11 mouse cellular contexts compared by ENCODE assay signal in the genomic region with DNA sequence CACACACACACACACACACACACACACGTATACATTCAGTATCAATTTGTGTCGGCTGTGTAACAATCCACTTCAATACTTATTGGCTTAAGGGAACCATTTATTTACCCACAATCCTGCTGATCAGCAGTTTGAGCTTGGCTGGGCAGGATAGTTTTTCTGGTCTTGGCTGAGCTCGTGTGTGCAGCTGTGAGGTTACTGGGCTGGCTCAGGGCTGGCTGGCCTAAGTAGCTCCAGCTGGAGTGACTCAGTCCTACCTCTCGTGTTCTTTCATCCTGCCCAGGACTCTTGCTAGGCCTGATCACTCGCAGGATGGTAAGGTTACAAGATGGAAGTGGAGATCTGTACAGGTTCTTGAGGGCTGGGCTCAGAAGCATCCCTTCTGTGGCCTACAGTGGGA.
DNase-seq lines count a peak whose midpoint lies in the region; ATAC-seq and TF ChIP-seq lines count a peak whose summit lies in the region.
"Had no signal": no experiment of that assay in that cellular context is flagged by ENCODE, and none has a peak within 500 bp of the region (broad histone marks: within the 10 kb centered on the region; RNA-seq: fewer than 3 reads in every experiment).

No protein-coding gene starts in this region.

- no peak overlapping the region for H3K4me2 ChIP-seq in heart, postnatal 0 days (ENCODE audit: low read depth, low read length)
- H3K4me2 ChIP-seq: forebrain, embryonic 13.5 days had no signal

- DNase-seq in kidney, postnatal 14 days: peak; percentile 3
- DNase-seq in kidney, adult 11 months: no peak
- peak; percentile 6 for DNase-seq in heart, postnatal 0 days (ENCODE audit: low spot score)
- DNase-seq in lung, postnatal 36 days: peak; percentile 35
- no peak for DNase-seq in urinary bladder, postnatal 25 days (ENCODE audit: low spot score)
- DNase-seq: right cerebral cortex, postnatal 4 days; thymus, postnatal 14 days had no signal

- H3K9ac ChIP-seq in heart, postnatal 0 days (replicated peaks; ENCODE audit: low read depth, low read length): no peak overlapping the region
- H3K9ac ChIP-seq: forebrain, embryonic 13.5 days had no signal

- peak overlapping the region; percentile 15; the same call in 1 of the 2 replicates for H3K27ac ChIP-seq in embryonic fibroblast, embryonic 13.5 days (ENCODE audit: insufficient read depth, low read length)
- H3K27ac ChIP-seq in heart, postnatal 0 days (ENCODE audit: low read depth): no peak overlapping the region
- H3K27ac ChIP-seq: forebrain, embryonic 13.5 days had no signal

- H3K4me1 ChIP-seq in embryonic fibroblast, embryonic 13.5 days (ENCODE audit: control insufficient read depth, insufficient read depth, low read length): no peaks in the 10 kb centered on the region
- H3K4me1 ChIP-seq in heart, postnatal 0 days (ENCODE audit: control insufficient read depth, insufficient read depth): no peaks in the 10 kb centered on the region
- H3K4me1 ChIP-seq: forebrain, embryonic 13.5 days had no signal

- ATAC-seq in heart, postnatal 0 days (ENCODE audit: insufficient read depth, low read depth): no peak
- ATAC-seq in activated CD4-positive, CD25-positive, alpha-beta regulatory T cell, adult 4 months: no peak
- ATAC-seq: midbrain, embryonic 16.5 days had no signal

- TF ChIP-seq EP300 in heart, postnatal 0 days (IDR thresholded peaks at IDR 0.05; ENCODE audit: low read depth): no peak

- no peaks in the 10 kb centered on the region for H3K9me3 ChIP-seq in heart, postnatal 0 days (replicated peaks; ENCODE audit: control insufficient read depth, low read length)
- H3K9me3 ChIP-seq: forebrain, embryonic 13.5 days had no signal

- TF ChIP-seq POLR2A in embryonic fibroblast, embryonic 13.5 days (IDR thresholded peaks at IDR 0.05; ENCODE audit: low read depth, low read length): no peak

- WGBS in heart, postnatal 0 days: 74% methylated on average over 5 of the region's 5 CpGs

- H3K27me3 ChIP-seq in heart, postnatal 0 days (ENCODE audit: control insufficient read depth, insufficient read depth, low read length): no peaks in the 10 kb centered on the region
- H3K27me3 ChIP-seq: forebrain, embryonic 13.5 days had no signal

- no peaks in the 10 kb centered on the region for H3K36me3 ChIP-seq in heart, postnatal 0 days (replicated peaks; ENCODE audit: control insufficient read depth, insufficient read depth, low read length)

- no peak for TF ChIP-seq CTCF in embryonic fibroblast, embryonic 13.5 days (IDR thresholded peaks at IDR 0.05; ENCODE audit: borderline replicate concordance, insufficient read depth, low read length)
- TF ChIP-seq CTCF in heart, postnatal 0 days (IDR thresholded peaks at IDR 0.05; ENCODE audit: low read depth): no peak

- no peak overlapping the region for H3K4me3 ChIP-seq in embryonic fibroblast, embryonic 13.5 days (ENCODE audit: insufficient read depth, low read length)
- no peak overlapping the region for H3K4me3 ChIP-seq in heart, postnatal 0 days (ENCODE audit: low read depth, low read length)
- H3K4me3 ChIP-seq: forebrain, embryonic 13.5 days had no signal

Comparison
In these comparisons a context has a peak if more than half of its experiments do, and no peak if none do; other contexts are left out.
1. DNase-seq: peak in kidney, postnatal 14 days (single experiment), heart, postnatal 0 days (single experiment) and lung, postnatal 36 days (single experiment); none in kidney, adult 11 months (single experiment) and urinary bladder, postnatal 25 days (single experiment).